Mouse (Mus musculus): ENCODE data around the gene Tm7sf2. TPM values are rescaled to one million over a fixed set of nuclear protein-coding genes. Genes with fewer than 3 reads are reported as not detected.

Tm7sf2 gene
- total RNA-seq, 1 experiment: 14.0 TPM

DNA sequence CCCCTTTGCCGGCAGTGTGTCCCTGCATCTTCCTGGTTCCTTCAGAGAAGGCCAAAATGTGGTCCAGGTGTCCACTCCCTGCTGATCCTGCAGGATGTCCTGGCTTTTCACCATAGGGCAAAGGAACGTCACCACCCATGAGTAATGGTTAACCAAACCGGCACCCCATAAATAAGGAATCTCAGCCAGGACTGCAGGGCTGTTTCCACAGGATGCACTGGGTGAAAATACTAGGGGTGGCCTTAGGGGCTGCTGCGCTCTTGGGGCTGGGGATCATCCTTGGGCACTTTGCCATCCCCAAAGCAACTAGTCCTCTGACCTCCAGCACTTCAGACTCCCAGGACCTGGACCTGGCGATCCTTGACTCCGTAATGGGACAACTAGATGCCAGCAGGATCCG is 37.4 kb upstream of the Tm7sf2 start, which contains the start of gene Naaladl1:
Gene Naaladl1, plus strand, starts transcription at position 197 of the 400 bp plus-strand sequence.
- H3K27ac ChIP-seq (ENCODE audit: insufficient read depth, low read depth, low read length, poor library complexity, severe bottlenecking): no peak within 1 kb of the TSS
- H3K36me3 ChIP-seq (ENCODE audit: control insufficient read depth, insufficient read depth, low read length, poor library complexity, severe bottlenecking): peaks cover 4% of the 10 kb centered on the region; the same call in 1 of the 2 replicates
- H3K9me3 ChIP-seq (ENCODE audit: control insufficient read depth, insufficient read depth, low read depth, low read length): no peaks in the 10 kb centered on the region
- DNase-seq (ENCODE audit: low read depth, low spot score): no peak
- peaks cover 0 to 11% of the 10 kb centered on the region in 2 experiments; a peak in 2 of 4 replicates for H3K4me1 ChIP-seq (ENCODE audit: control insufficient read depth in 2 of 2, insufficient read depth in 2 of 2, low read length in 2 of 2, poor library complexity in 1 of 2)
- H3K4me3 ChIP-seq (ENCODE audit: insufficient read depth in 1 of 2, low read depth in 1 of 2, low read length in 2 of 2, poor library complexity in 1 of 2, severe bottlenecking in 1 of 2): no peak within 1 kb of the TSS
- in situ Hi-C loops (cut with MboI; ENCODE audit: low sequenced_read_pairs in 2 of 2, unreplicated experiment in 2 of 2): no loop called here
- H3K9ac ChIP-seq (ENCODE audit: insufficient read depth, low read depth, low read length, poor library complexity, severe bottlenecking): peak within 1 kb of the TSS; percentile 17; the same call in 1 of the 2 replicates
- TF ChIP-seq CHD2 (IDR thresholded peaks at IDR 0.05; ENCODE audit: low read depth, low read length): no peak
- no peak for TF ChIP-seq ZC3H11A (IDR thresholded peaks at IDR 0.05; ENCODE audit: borderline replicate concordance, low read depth, low read length)
- TF ChIP-seq ZNF384 (IDR thresholded peaks at IDR 0.05; ENCODE audit: low read depth, low read length): no peak
- TF ChIP-seq MAFK (IDR thresholded peaks at IDR 0.05; ENCODE audit: insufficient read depth, low read depth, low read length): no peak
- TF ChIP-seq HCFC1 (IDR thresholded peaks at IDR 0.05; ENCODE audit: borderline replicate concordance, insufficient read depth, low read length): no peak

DNA sequence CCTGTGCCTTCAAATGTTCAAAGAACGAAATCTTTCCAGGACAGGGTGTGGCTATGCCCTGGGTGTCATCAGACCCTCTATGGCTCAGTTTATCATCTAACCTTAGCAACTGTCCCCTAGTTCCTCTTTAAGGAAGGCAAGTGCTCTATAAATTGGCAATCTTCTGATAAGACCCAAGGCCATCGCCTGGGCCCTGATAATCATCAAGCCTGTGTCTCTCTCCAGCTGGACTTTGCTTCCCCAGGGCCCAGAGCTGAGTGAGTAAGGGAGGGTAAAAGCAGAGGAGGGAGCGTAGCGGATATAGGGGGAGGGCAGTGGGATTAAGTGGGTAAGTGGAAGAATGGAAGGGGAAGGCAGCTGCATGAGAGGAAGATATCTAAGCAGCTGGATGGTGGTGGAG is 36.3 kb upstream of the Tm7sf2 start:
- in situ Hi-C loops (cut with MboI; ENCODE audit: low sequenced_read_pairs in 2 of 2, unreplicated experiment in 2 of 2): no loop called here
- no peak overlapping the region for H3K27ac ChIP-seq (ENCODE audit: insufficient read depth, low read depth, low read length, poor library complexity, severe bottlenecking)
- H3K9ac ChIP-seq (ENCODE audit: insufficient read depth, low read depth, low read length, poor library complexity, severe bottlenecking): no peak overlapping the region

DNA sequence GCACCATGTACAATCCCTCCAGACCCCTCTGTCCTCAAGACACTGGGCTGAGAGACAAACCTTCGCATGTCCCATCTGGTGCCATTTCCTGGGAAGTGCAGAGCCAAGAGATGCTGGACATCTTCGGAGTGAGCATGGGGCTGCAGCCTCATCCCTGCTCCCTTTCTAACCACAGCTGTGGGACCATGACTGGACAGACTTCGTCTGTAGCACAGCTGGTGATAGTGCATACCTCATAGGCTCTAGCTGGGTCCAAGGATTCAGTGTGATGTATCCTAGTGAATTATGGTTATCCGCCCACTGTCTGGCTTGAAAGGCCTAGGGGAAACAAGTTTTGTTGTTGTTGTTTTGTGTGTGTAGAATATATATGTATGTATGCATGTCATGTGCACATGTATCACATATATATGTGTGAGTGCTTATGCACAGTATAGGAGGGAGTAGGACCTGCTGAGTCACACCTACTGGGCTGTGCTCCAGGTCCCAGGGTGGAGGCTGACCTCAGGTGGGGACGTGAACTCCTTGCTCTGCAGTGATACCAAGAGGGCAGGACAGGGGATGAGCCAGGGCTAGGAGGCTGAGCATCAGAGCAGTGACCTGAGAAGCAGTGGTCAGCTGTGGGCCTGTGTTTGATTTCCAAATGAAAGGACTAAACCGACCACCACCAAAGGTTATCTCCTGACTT is 34.1 kb upstream of the Tm7sf2 start:
- H3K36me3 ChIP-seq (ENCODE audit: control insufficient read depth, insufficient read depth, low read length, poor library complexity, severe bottlenecking): peaks cover 20% of the 10 kb centered on the region
- H3K4me1 ChIP-seq (ENCODE audit: control insufficient read depth in 2 of 2, insufficient read depth in 2 of 2, low read length in 2 of 2, poor library complexity in 1 of 2): peaks cover 0 to 15% of the 10 kb centered on the region in 2 experiments; a peak in 2 of 4 replicates
- in situ Hi-C loops (cut with MboI; ENCODE audit: low sequenced_read_pairs in 2 of 2, unreplicated experiment in 2 of 2): no loop called here
- no peak for TF ChIP-seq HCFC1 (IDR thresholded peaks at IDR 0.05; ENCODE audit: borderline replicate concordance, insufficient read depth, low read length)
- TF ChIP-seq ZC3H11A (IDR thresholded peaks at IDR 0.05; ENCODE audit: borderline replicate concordance, low read depth, low read length): no peak
- no peak for TF ChIP-seq ZNF384 (IDR thresholded peaks at IDR 0.05; ENCODE audit: low read depth, low read length)
- TF ChIP-seq MAFK (IDR thresholded peaks at IDR 0.05; ENCODE audit: insufficient read depth, low read depth, low read length): no peak
- no peak for TF ChIP-seq CHD2 (IDR thresholded peaks at IDR 0.05; ENCODE audit: low read depth, low read length)
- H3K4me3 ChIP-seq (ENCODE audit: insufficient read depth in 1 of 2, low read depth in 1 of 2, low read length in 2 of 2, poor library complexity in 1 of 2, severe bottlenecking in 1 of 2): no peak overlapping the region
- no peaks in the 10 kb centered on the region for H3K9me3 ChIP-seq (ENCODE audit: control insufficient read depth, insufficient read depth, low read depth, low read length)
- no peak for DNase-seq (ENCODE audit: low read depth, low spot score)
- no peak overlapping the region for H3K27ac ChIP-seq (ENCODE audit: insufficient read depth, low read depth, low read length, poor library complexity, severe bottlenecking)
- no peak overlapping the region for H3K9ac ChIP-seq (ENCODE audit: insufficient read depth, low read depth, low read length, poor library complexity, severe bottlenecking)

More for the DNA sequence above, 36.3 kb upstream of the Tm7sf2 start:
- Histone ChIP-seq H3K4me1 (ENCODE audit: control insufficient read depth in 2 of 2, insufficient read depth in 2 of 2, low read length in 2 of 2, poor library complexity in 1 of 2) (peaks cover 0 to 15% of the 10 kb centered on the region in 2 experiments; a peak in 2 of 4 replicates), H3K4me3 (ENCODE audit: insufficient read depth in 1 of 2, low read depth in 1 of 2, low read length in 2 of 2, poor library complexity in 1 of 2, severe bottlenecking in 1 of 2) (no peak overlapping the region), H3K9me3 (ENCODE audit: control insufficient read depth, insufficient read depth, low read depth, low read length) (no peaks in the 10 kb centered on the region), H3K36me3 (ENCODE audit: control insufficient read depth, insufficient read depth, low read length, poor library complexity, severe bottlenecking) (peaks cover 8% of the 10 kb centered on the region; the same call in 1 of the 2 replicates)
- no peak for DNase-seq (ENCODE audit: low read depth, low spot score)
- TF ChIP-seq CHD2 (IDR thresholded peaks at IDR 0.05; ENCODE audit: low read depth, low read length) (no peak), ZNF384 (IDR thresholded peaks at IDR 0.05; ENCODE audit: low read depth, low read length) (no peak), ZC3H11A (IDR thresholded peaks at IDR 0.05; ENCODE audit: borderline replicate concordance, low read depth, low read length) (no peak), HCFC1 (IDR thresholded peaks at IDR 0.05; ENCODE audit: borderline replicate concordance, insufficient read depth, low read length) (no peak), MAFK (IDR thresholded peaks at IDR 0.05; ENCODE audit: insufficient read depth, low read depth, low read length) (no peak)

DNA sequence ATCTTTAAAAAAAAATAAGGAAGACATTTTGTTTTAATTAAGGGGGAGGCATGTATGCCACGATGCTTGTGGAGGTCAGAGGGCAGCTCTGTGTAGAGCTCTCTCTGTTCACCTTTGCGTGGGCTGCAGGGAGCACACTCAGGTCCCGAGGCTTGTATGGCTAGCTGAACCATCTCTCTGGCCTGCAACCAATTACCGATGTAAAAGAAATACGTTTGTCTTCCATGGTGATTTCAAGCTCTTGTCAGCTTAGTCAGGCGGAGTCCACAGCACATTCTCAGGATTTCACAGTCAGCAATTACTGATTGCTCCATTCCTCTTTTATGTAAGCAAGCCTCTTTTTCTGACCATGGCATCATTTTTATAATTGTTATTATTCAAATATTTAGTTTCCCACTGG is 33.0 kb upstream of the Tm7sf2 start:
- TF ChIP-seq HCFC1 (IDR thresholded peaks at IDR 0.05; ENCODE audit: borderline replicate concordance, insufficient read depth, low read length): no peak
- TF ChIP-seq CHD2 (IDR thresholded peaks at IDR 0.05; ENCODE audit: low read depth, low read length): no peak
- no peak for TF ChIP-seq MAFK (IDR thresholded peaks at IDR 0.05; ENCODE audit: insufficient read depth, low read depth, low read length)
- TF ChIP-seq ZNF384 (IDR thresholded peaks at IDR 0.05; ENCODE audit: low read depth, low read length): no peak
- no peak for TF ChIP-seq ZC3H11A (IDR thresholded peaks at IDR 0.05; ENCODE audit: borderline replicate concordance, low read depth, low read length)
- Histone ChIP-seq H3K9ac (ENCODE audit: insufficient read depth, low read depth, low read length, poor library complexity, severe bottlenecking) (no peak overlapping the region), H3K27ac (ENCODE audit: insufficient read depth, low read depth, low read length, poor library complexity, severe bottlenecking) (no peak overlapping the region), H3K4me1 (ENCODE audit: control insufficient read depth in 2 of 2, insufficient read depth in 2 of 2, low read length in 2 of 2, poor library complexity in 1 of 2) (peaks cover 0 to 15% of the 10 kb centered on the region in 2 experiments; a peak in 2 of 4 replicates), H3K36me3 (ENCODE audit: control insufficient read depth, insufficient read depth, low read length, poor library complexity, severe bottlenecking) (peaks cover 20% of the 10 kb centered on the region), H3K4me3 (ENCODE audit: insufficient read depth in 1 of 2, low read depth in 1 of 2, low read length in 2 of 2, poor library complexity in 1 of 2, severe bottlenecking in 1 of 2) (no peak overlapping the region), H3K9me3 (ENCODE audit: control insufficient read depth, insufficient read depth, low read depth, low read length) (no peaks in the 10 kb centered on the region)
- in situ Hi-C loops (cut with MboI; ENCODE audit: low sequenced_read_pairs in 2 of 2, unreplicated experiment in 2 of 2): no loop called here
- DNase-seq (ENCODE audit: low read depth, low spot score): no peak

Measured in ES-E14 (cell line).